Mouse (Mus musculus) kidney, adult 2 months (tissue): Measurements from ENCODE around the gene Fry.

Source experiments
- CTCF ChIP-seq: fragments of 200-500 bp; conservative IDR thresholded peaks from 2 replicates; pipeline ENCODE4 v1.5.1; 2011; ENCODE audit warnings: low read depth, mild to moderate bottlenecking, control low read depth, low read length, moderate library complexity, mixed read lengths; ENCODE audit not compliant: insufficient read depth, insufficient read length
- POLR2A ChIP-seq: fragments of 200-500 bp; IDR thresholded peaks from one replicate; pipeline ENCODE4 v1.6.1; 2011; ENCODE audit warnings: low read depth, low read length, control low read depth

GRCm38 (mm10) chr5:150453490-150453889 lies 335.0 kb downstream of the Fry start:
- TF ChIP-seq CTCF: no peak
- TF ChIP-seq POLR2A: no peak
